Mouse (Mus musculus) natural killer cell, adult 2 months (primary cell): ENCODE measurements around the gene Kif6.

Source experiments
- DNase-seq, 2 experiments: peaks; one replicate each; pipeline ENCODE4 v3.0.0; 2022; ENCODE audit warnings: low spot score in 2 of 2

The Kif6 gene

GRCm38 (mm10) chr17:49788187-49788974, 173.4 kb downstream of the Kif6 start:
- DNase-seq = no peak

- no peak for DNase-seq
Measured at GRCm38 (mm10) chr17:49791546-49791945, 176.6 kb downstream of the Kif6 start.

GRCm38 (mm10) chr17:49792217-49792743, 177.3 kb downstream of the Kif6 start:
- DNase-seq = no peak

- no peak for DNase-seq
Measured at GRCm38 (mm10) chr17:49792946-49793345, 178.0 kb downstream of the Kif6 start.

- no peak for DNase-seq
Measured at GRCm38 (mm10) chr17:49793965-49794364, 179.0 kb downstream of the Kif6 start.

- no peak for DNase-seq
Measured at GRCm38 (mm10) chr17:49795241-49795640, 180.3 kb downstream of the Kif6 start.

- DNase-seq = no peak
Measured at GRCm38 (mm10) chr17:49796116-49796515, 181.2 kb downstream of the Kif6 start.

GRCm38 (mm10) chr17:49799168-49799567, 184.2 kb downstream of the Kif6 start:
- DNase-seq = no peak

GRCm38 (mm10) chr17:49800157-49800556, 185.2 kb downstream of the Kif6 start:
- DNase-seq = no peak

- no peak for DNase-seq
Measured at GRCm38 (mm10) chr17:49807461-49807860, 192.5 kb downstream of the Kif6 start.

GRCm38 (mm10) chr17:49808712-49809343, 193.9 kb downstream of the Kif6 start:
- DNase-seq = no peak

- DNase-seq = no peak
Measured at GRCm38 (mm10) chr17:49813893-49814640, 199.1 kb downstream of the Kif6 start.

GRCm38 (mm10) chr17:49816067-49816565, 201.2 kb downstream of the Kif6 start:
- DNase-seq = no peak

- no peak for DNase-seq
Measured at GRCm38 (mm10) chr17:49816703-49817102, 201.8 kb downstream of the Kif6 start.

GRCm38 (mm10) chr17:49820203-49820602, 205.3 kb downstream of the Kif6 start:
- no peak for DNase-seq

- no peak for DNase-seq
Measured at GRCm38 (mm10) chr17:49824142-49824840, 209.4 kb downstream of the Kif6 start.

GRCm38 (mm10) chr17:49824841-49825450, 210.0 kb downstream of the Kif6 start:
- DNase-seq = no peak

GRCm38 (mm10) chr17:49825831-49826230, 210.9 kb downstream of the Kif6 start:
- no peak for DNase-seq

- no peak for DNase-seq
Measured at GRCm38 (mm10) chr17:49831745-49832144, 216.8 kb downstream of the Kif6 start.

- DNase-seq = no peak
Measured at GRCm38 (mm10) chr17:49834044-49834545, 219.2 kb downstream of the Kif6 start.

GRCm38 (mm10) chr17:49837417-49837816, 222.5 kb downstream of the Kif6 start:
- no peak for DNase-seq
